Mouse (Mus musculus) kidney, postnatal 4 days (tissue): Measurements from ENCODE around the gene Kyat3.
"Not testable (repeated sequence)": the region's sequence is repeated elsewhere in the genome, so short reads cannot be mapped to it uniquely, and the experiment has no call there.

ENCODE experiments used
- DNase-seq, 2 experiments: peaks; one replicate each; pipeline ENCODE4 v3.0.0; 2021; ENCODE audit warnings: mixed read lengths in 2 of 2

The Kyat3 gene

GRCm38 (mm10) chr3:142700442-142701322, at the start of gene Kyat3:
Gene Kyat3, plus strand, starts transcription at chr3:142701051.
- peak; percentile 92 to 96 for DNase-seq

GRCm38 (mm10) chr3:142664723-142665122, 36.1 kb upstream of the Kyat3 start:
- DNase-seq, result no peak

GRCm38 (mm10) chr3:142674607-142675006, 26.2 kb upstream of the Kyat3 start:
- no peak for DNase-seq

GRCm38 (mm10) chr3:142687939-142688338, 12.9 kb upstream of the Kyat3 start:
- DNase-seq, result peak in 1 of 2 experiments; percentile 8

- DNase-seq, result no peak
Measured at GRCm38 (mm10) chr3:142688353-142688752, 12.5 kb upstream of the Kyat3 start.

- DNase-seq, result no peak
Measured at GRCm38 (mm10) chr3:142696517-142696916, 4.3 kb upstream of the Kyat3 start.

GRCm38 (mm10) chr3:142701407-142701989, 647 bp downstream of the Kyat3 start:
- DNase-seq, result no peak

- no peak for DNase-seq
Measured at GRCm38 (mm10) chr3:142706581-142707444, 6.0 kb downstream of the Kyat3 start.

- DNase-seq, result not testable (repeated sequence)
Measured at GRCm38 (mm10) chr3:142708181-142708848, 7.5 kb downstream of the Kyat3 start.

- DNase-seq, result peak; percentile 74 to 79
Measured at GRCm38 (mm10) chr3:142708849-142709419, 8.1 kb downstream of the Kyat3 start.

- DNase-seq, result peak; percentile 71
Measured at GRCm38 (mm10) chr3:142710360-142711007, 9.6 kb downstream of the Kyat3 start.

- no peak for DNase-seq
Measured at GRCm38 (mm10) chr3:142711372-142711771, 10.5 kb downstream of the Kyat3 start.

- DNase-seq, result not testable (repeated sequence)
Measured at GRCm38 (mm10) chr3:142712401-142713040, 11.7 kb downstream of the Kyat3 start.

- no peak for DNase-seq
Measured at GRCm38 (mm10) chr3:142725481-142725880, 24.6 kb downstream of the Kyat3 start.

- peak in 1 of 2 experiments; percentile 35 for DNase-seq
Measured at GRCm38 (mm10) chr3:142725969-142726672, 25.3 kb downstream of the Kyat3 start.

- no peak for DNase-seq
Measured at GRCm38 (mm10) chr3:142734291-142734690, 33.4 kb downstream of the Kyat3 start.

- no peak for DNase-seq
Measured at GRCm38 (mm10) chr3:142740896-142741295, 40.0 kb downstream of the Kyat3 start.

- DNase-seq, result peak; percentile 64 to 70
Measured at GRCm38 (mm10) chr3:142743973-142744898, 43.4 kb downstream of the Kyat3 start.

- DNase-seq, result no peak
Measured at GRCm38 (mm10) chr3:142745076-142745475, 44.2 kb downstream of the Kyat3 start.
